Mouse (Mus musculus): ENCODE measurements around the gene Pip5kl1.

- TF ChIP-seq CTCF (IDR thresholded peaks at IDR 0.05; ENCODE audit: low read depth) (peak; percentile 53), EP300 (optimal IDR thresholded peaks at IDR 0.05) (no peak)
Measured at GRCm38 (mm10) chr2:32536634-32537359, 37.8 kb upstream of the Pip5kl1 start.
